In the genomic region with DNA sequence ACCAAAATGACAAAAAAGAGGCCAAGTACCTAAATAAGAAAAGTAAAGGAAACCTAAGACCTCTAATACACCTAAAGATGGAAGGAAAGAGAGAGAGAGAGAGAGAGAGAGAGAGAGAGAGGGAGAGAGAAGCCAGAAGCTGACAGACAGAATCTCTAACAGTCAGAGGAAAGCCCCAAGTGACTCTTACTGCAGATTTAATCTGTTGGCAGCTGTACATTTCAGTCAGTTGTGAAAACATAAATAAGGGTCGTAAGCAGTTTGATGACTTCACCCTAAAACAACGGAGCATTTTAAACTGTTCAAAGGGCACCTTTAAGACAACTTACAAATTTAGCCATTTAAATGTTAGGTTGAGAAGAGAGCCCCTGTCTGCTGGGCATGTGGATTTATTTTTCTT, we compare ENCODE assay signal across 8 mouse cellular contexts. TPM values are rescaled to one million over a fixed set of nuclear protein-coding genes. Genes with fewer than 3 reads are reported as not detected.
DNase-seq lines count a peak whose midpoint lies in the region; ATAC-seq and TF ChIP-seq lines count a peak whose summit lies in the region.

No protein-coding gene starts in this region.

- no peak for TF ChIP-seq CTCF in C2C12 (IDR thresholded peaks at IDR 0.05; ENCODE audit: control insufficient read depth, insufficient read depth, insufficient read length)

- H3K27ac ChIP-seq in heart, embryonic 11.5 days (ENCODE audit: low read depth, low read length), result peak overlapping the region; percentile 83
- H3K27ac ChIP-seq in forebrain, embryonic 15.5 days (replicated peaks), result peak overlapping the region; percentile 96
- peak overlapping the region; percentile 78; the same call in 1 of the 2 replicates for H3K27ac ChIP-seq in liver, embryonic 15.5 days (replicated peaks)

- peaks cover 56% of the 10 kb centered on the region for H3K4me1 ChIP-seq in heart, embryonic 11.5 days (ENCODE audit: control insufficient read depth, insufficient read depth, low read length)
- H3K4me1 ChIP-seq in forebrain, embryonic 15.5 days, result peaks cover 62% of the 10 kb centered on the region
- peaks cover 77% of the 10 kb centered on the region for H3K4me1 ChIP-seq in liver, embryonic 15.5 days (replicated peaks)

- H3K27me3 ChIP-seq in heart, embryonic 11.5 days (ENCODE audit: control insufficient read depth, insufficient read depth, low read length), result no peaks in the 10 kb centered on the region
- H3K27me3 ChIP-seq in C2C12 (ENCODE audit: control insufficient read depth, insufficient read depth, insufficient read length), result no peaks in the 10 kb centered on the region
- H3K27me3 ChIP-seq in forebrain, embryonic 15.5 days, result no peaks in the 10 kb centered on the region
- no peaks in the 10 kb centered on the region for H3K27me3 ChIP-seq in liver, embryonic 15.5 days

- H3K4me3 ChIP-seq in heart, embryonic 11.5 days (ENCODE audit: low read depth, low read length), result no peak overlapping the region
- H3K4me3 ChIP-seq in C2C12 (ENCODE audit: insufficient read depth, poor library complexity, severe bottlenecking), result no peak overlapping the region
- no peak overlapping the region for H3K4me3 ChIP-seq in forebrain, embryonic 15.5 days
- no peak overlapping the region for H3K4me3 ChIP-seq in liver, embryonic 15.5 days (replicated peaks)

- no peak for DNase-seq in heart, adult 8-10 months (ENCODE audit: low spot score)
- no peak for DNase-seq in urinary bladder, adult 2 months (ENCODE audit: low spot score)
- no peak for DNase-seq in c-Kit-positive CD71-positive TER-119-positive erythroid progenitor cells, embryonic 14.5 days (ENCODE audit: low spot score)
- no peak for DNase-seq in adrenal gland, postnatal 4 days (ENCODE audit: low spot score in 2 of 2)

- H3K4me2 ChIP-seq in heart, embryonic 11.5 days, result no peak overlapping the region
- H3K4me2 ChIP-seq in forebrain, embryonic 15.5 days (replicated peaks), result no peak overlapping the region; the same call in 1 of the 2 replicates
- no peak overlapping the region for H3K4me2 ChIP-seq in liver, embryonic 15.5 days

- H3K79me3 ChIP-seq in C2C12 (ENCODE audit: low read depth), result peaks cover 4% of the 10 kb centered on the region

- no peak overlapping the region for H3ac ChIP-seq in C2C12 (ENCODE audit: control insufficient read depth, insufficient read length, low read depth)

- 56% methylated on average over 2 of the region's 2 CpGs for WGBS in heart, embryonic 11.5 days (ENCODE audit: insufficient replicate concordance)
- WGBS in forebrain, embryonic 15.5 days, result 28% methylated on average over 2 of the region's 2 CpGs
- WGBS in liver, embryonic 15.5 days (ENCODE audit: insufficient replicate concordance), result 27% methylated on average over 2 of the region's 2 CpGs

- no peak overlapping the region for H3K9ac ChIP-seq in heart, embryonic 11.5 days (ENCODE audit: low read depth, low read length)
- no peak overlapping the region for H3K9ac ChIP-seq in forebrain, embryonic 15.5 days (replicated peaks)
- H3K9ac ChIP-seq in liver, embryonic 15.5 days, result no peak overlapping the region

- no peak for ATAC-seq in heart, embryonic 11.5 days (replicated peaks; ENCODE audit: insufficient number of reproducible peaks, low FRiP score, low TSS enrichment)
- ATAC-seq in forebrain, embryonic 15.5 days (replicated peaks), result no peak
- ATAC-seq in liver, embryonic 15.5 days (ENCODE audit: insufficient read depth), result no peak

- no peaks in the 10 kb centered on the region for H3K9me3 ChIP-seq in heart, embryonic 11.5 days (replicated peaks; ENCODE audit: control insufficient read depth, low read length)
- no peaks in the 10 kb centered on the region for H3K9me3 ChIP-seq in forebrain, embryonic 15.5 days
- no peaks in the 10 kb centered on the region for H3K9me3 ChIP-seq in liver, embryonic 15.5 days (replicated peaks)

- H3K79me2 ChIP-seq in C2C12 (ENCODE audit: control insufficient read depth, insufficient read depth), result peaks cover 32% of the 10 kb centered on the region

- peaks cover 2% of the 10 kb centered on the region for H3K36me3 ChIP-seq in heart, embryonic 11.5 days (ENCODE audit: control insufficient read depth, insufficient read depth, low read length)
- no peaks in the 10 kb centered on the region for H3K36me3 ChIP-seq in C2C12 (ENCODE audit: control insufficient read depth, insufficient read depth)
- H3K36me3 ChIP-seq in forebrain, embryonic 15.5 days, result no peaks in the 10 kb centered on the region
- peaks cover under 1% of the 10 kb centered on the region; the same call in 1 of the 2 replicates for H3K36me3 ChIP-seq in liver, embryonic 15.5 days (replicated peaks)

TF ChIP-seq in C2C12, 6 proteins besides CTCF, POLR2A, EP300 and RAD21:
- TF ChIP-seq MYOD1 (IDR thresholded peaks at IDR 0.05; ENCODE audit: control insufficient read depth, insufficient read length, low read depth) (peak; percentile 21), CEBPB (IDR thresholded peaks at IDR 0.05; ENCODE audit: low read depth) (no peak)

RNA-seq across cellular contexts. Expression of a gene that starts 39.8 kb away (rescaled TPM):
- 33.1 and 34.0 TPM in 2 replicates for polyA plus RNA-seq in heart, embryonic 11.5 days (2014; fragmentation: Nextera tagmentation; extraction: Ambion mirVana)
- 100 to 1,000 TPM; 124 to 170 (median 134) TPM for total RNA-seq in heart, adult 8-10 months (2022)
- 42.1 TPM for polyA plus RNA-seq in C2C12 (2012; fragmentation: generic; extraction: Trizol)
- 26.3 and 65.4 TPM in 2 replicates for polyA plus RNA-seq in forebrain, embryonic 15.5 days (2015; fragmentation: Nextera tagmentation; extraction: Ambion mirVana)
- 14.1 and 18.9 TPM in 2 replicates for polyA plus RNA-seq in liver, embryonic 15.5 days (2015; fragmentation: Nextera tagmentation; extraction: Ambion mirVana)
- polyA plus RNA-seq in urinary bladder, adult 2 months (2012; rRNA removed), result 46.5 and 67.5 TPM in 2 replicates
- 100 to 1,000 TPM; 134 TPM for total RNA-seq in adrenal gland, postnatal 4 days (2021)
